Mouse (Mus musculus): ENCODE results near the gene Ugt3a1. TPM values are rescaled to one million over a fixed set of nuclear protein-coding genes. Genes with fewer than 3 reads are reported as not detected.
"Not testable (repeated sequence)": the region's sequence is repeated elsewhere in the genome, so short reads cannot be mapped to it uniquely, and the experiment has no call there.

Gene Ugt3a1
- total RNA-seq (2021), result 1 to 10 TPM; 2.2 to 3.9 TPM
- long read RNA-seq, experiment 1, partial matches to known transcripts, result 1 of 4 reads
- long read RNA-seq, experiment 1, other reads (novel, unspliced or antisense), result 0 of 4 reads
- long read RNA-seq, experiment 2, result 0 reads

GRCm38 (mm10) chr15:9276838-9277295 lies at the start of gene Ugt3a1:
Gene Ugt3a1, plus strand, starts transcription at chr15:9276888.
- DNase-seq, result no peak

GRCm38 (mm10) chr15:9230917-9231316 lies 45.8 kb upstream of the Ugt3a1 start:
- not testable (repeated sequence) for DNase-seq

- no peak for DNase-seq
These were observed 30.3 kb upstream of the Ugt3a1 start for GRCm38 (mm10) chr15:9246345-9246744.

- DNase-seq, result no peak
These were observed 23.8 kb upstream of the Ugt3a1 start for GRCm38 (mm10) chr15:9252891-9253290.

GRCm38 (mm10) chr15:9260621-9261020 lies 16.1 kb upstream of the Ugt3a1 start:
- DNase-seq, result no peak

- no peak for DNase-seq
These were observed 4.8 kb upstream of the Ugt3a1 start for GRCm38 (mm10) chr15:9271876-9272275.

- no peak for DNase-seq
These were observed 2.3 kb downstream of the Ugt3a1 start for GRCm38 (mm10) chr15:9279026-9279425.

GRCm38 (mm10) chr15:9279596-9279995 lies 2.9 kb downstream of the Ugt3a1 start:
- no peak for DNase-seq

- no peak for DNase-seq
These were observed 6.5 kb downstream of the Ugt3a1 start for GRCm38 (mm10) chr15:9283165-9283564.

- DNase-seq, result no peak
These were observed 13.0 kb downstream of the Ugt3a1 start for GRCm38 (mm10) chr15:9289660-9290059.

- DNase-seq, result no peak
These were observed 29.4 kb downstream of the Ugt3a1 start for GRCm38 (mm10) chr15:9305978-9306692.

- no peak for DNase-seq
These were observed 57.9 kb downstream of the Ugt3a1 start for GRCm38 (mm10) chr15:9334596-9334995.

GRCm38 (mm10) chr15:9335341-9335740 lies 58.7 kb downstream of the Ugt3a1 start, which contains the start of gene Ugt3a2:
Gene Ugt3a2, plus strand, starts transcription at chr15:9335550.
- DNase-seq, result no peak

- no peak for DNase-seq
These were observed 59.9 kb downstream of the Ugt3a1 start for GRCm38 (mm10) chr15:9336616-9337015.

GRCm38 (mm10) chr15:9337021-9337420 lies 60.3 kb downstream of the Ugt3a1 start:
- no peak for DNase-seq

GRCm38 (mm10) chr15:9348739-9349138 lies 72.1 kb downstream of the Ugt3a1 start:
- no peak for DNase-seq

GRCm38 (mm10) chr15:9362801-9363200 lies 86.1 kb downstream of the Ugt3a1 start:
- DNase-seq, result no peak

Other genes starting within 250 kb of the Ugt3a1 start
- 10 to 100 TPM; 74.0 to 74.3 TPM for gene Nadk2, start 205.6 kb upstream of the Ugt3a1 start, total RNA-seq (2021)
- gene Lmbrd2, start 136.3 kb upstream of the Ugt3a1 start, total RNA-seq (2021), result 10 to 100 TPM; 19.2 to 22.5 TPM
- gene Skp2, start 121.5 kb upstream of the Ugt3a1 start, total RNA-seq (2021), result 1 to 10 TPM; 6.0 to 8.0 TPM
- 1 to 10 TPM; 4.5 to 8.9 TPM for gene Ugt3a2, start 58.7 kb downstream of the Ugt3a1 start, total RNA-seq (2021)
- not detected for gene Capsl, start 159.1 kb downstream of the Ugt3a1 start, total RNA-seq (2021)

Data from adrenal gland, postnatal 10 days (tissue).